Mouse (Mus musculus): ENCODE data around the gene Mpst. TPM values are rescaled to one million over a fixed set of nuclear protein-coding genes. Genes with fewer than 3 reads are reported as not detected.

The Mpst gene
- polyA plus RNA-seq, 1 experiment from 2014 or later, result 5.9 TPM

- H3K27me3 ChIP-seq (ENCODE audit: control insufficient read depth, insufficient read depth, low read depth, low read length), result no peaks in the 10 kb centered on the region
- H3K9me3 ChIP-seq (replicated peaks; ENCODE audit: control insufficient read depth, low read length), result no peaks in the 10 kb centered on the region
- H3K4me3 ChIP-seq (ENCODE audit: low read depth, low read length), result no peak overlapping the region
- peaks cover 27% of the 10 kb centered on the region for H3K4me1 ChIP-seq (ENCODE audit: control insufficient read depth, low read depth, low read length)
- no peak overlapping the region; the same call in 1 of the 2 replicates for H3K9ac ChIP-seq (ENCODE audit: low read depth, low read length)
- H3K4me2 ChIP-seq (ENCODE audit: low read depth, low read length), result no peak overlapping the region
- H3K27ac ChIP-seq (ENCODE audit: low read length), result peak overlapping the region; percentile 19; the same call in 1 of the 2 replicates
- 33% methylated on average over 6 of the region's 6 CpGs for whole genome bisulfite sequencing (ENCODE audit: insufficient replicate concordance)
- no peak for ATAC-seq (ENCODE audit: low read depth)
- H3K36me3 ChIP-seq (ENCODE audit: control insufficient read depth, insufficient read depth), result no peaks in the 10 kb centered on the region
Measured at GRCm38 (mm10) chr15:78449131-78449530, 42.9 kb downstream of the Mpst start.

GRCm38 (mm10) chr15:78449694-78450418 lies 43.6 kb downstream of the Mpst start:
- peak overlapping the region; percentile 22; the same call in 1 of the 2 replicates for H3K27ac ChIP-seq (ENCODE audit: low read length)
- no peaks in the 10 kb centered on the region for H3K36me3 ChIP-seq (ENCODE audit: control insufficient read depth, insufficient read depth)
- ATAC-seq (ENCODE audit: low read depth), result peak; percentile 32; the same call in 1 of the 2 replicates
- H3K4me3 ChIP-seq (ENCODE audit: low read depth, low read length), result no peak overlapping the region
- H3K4me1 ChIP-seq (ENCODE audit: control insufficient read depth, low read depth, low read length), result peaks cover 27% of the 10 kb centered on the region
- H3K9me3 ChIP-seq (replicated peaks; ENCODE audit: control insufficient read depth, low read length), result no peaks in the 10 kb centered on the region
- no peak overlapping the region for H3K9ac ChIP-seq (ENCODE audit: low read depth, low read length)
- H3K4me2 ChIP-seq (ENCODE audit: low read depth, low read length), result no peak overlapping the region
- H3K27me3 ChIP-seq (ENCODE audit: control insufficient read depth, insufficient read depth, low read depth, low read length), result no peaks in the 10 kb centered on the region
- 14% methylated on average over 7 of the region's 7 CpGs for WGBS (ENCODE audit: insufficient replicate concordance)

DNA sequence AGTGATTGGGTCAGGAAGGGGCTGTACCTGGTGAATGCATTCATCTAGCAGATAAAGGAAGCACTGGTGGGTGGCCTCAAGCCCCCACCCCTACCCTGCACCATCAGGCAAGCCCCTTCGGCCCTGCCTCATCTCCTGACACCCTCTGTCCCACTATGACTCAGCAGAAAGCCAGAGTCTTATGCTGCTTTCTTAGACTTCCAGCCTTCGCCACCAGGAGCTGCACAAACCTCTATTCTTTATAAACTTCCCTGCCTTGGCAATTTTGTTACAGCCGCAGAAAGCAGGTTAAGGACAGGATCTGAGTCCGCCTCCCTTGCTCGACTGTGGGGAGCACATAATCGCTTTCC lies 44.2 kb downstream of the Mpst start:
- no peak overlapping the region for H3K9ac ChIP-seq (ENCODE audit: low read depth, low read length)
- H3K9me3 ChIP-seq (replicated peaks; ENCODE audit: control insufficient read depth, low read length), result no peaks in the 10 kb centered on the region
- no peak overlapping the region for H3K27ac ChIP-seq (ENCODE audit: low read length)
- H3K36me3 ChIP-seq (ENCODE audit: control insufficient read depth, insufficient read depth), result no peaks in the 10 kb centered on the region
- H3K4me2 ChIP-seq (ENCODE audit: low read depth, low read length), result no peak overlapping the region
- no peak for ATAC-seq (ENCODE audit: low read depth)
- WGBS (ENCODE audit: insufficient replicate concordance), result 55% methylated on average over 6 of the region's 6 CpGs
- H3K27me3 ChIP-seq (ENCODE audit: control insufficient read depth, insufficient read depth, low read depth, low read length), result no peaks in the 10 kb centered on the region
- H3K4me1 ChIP-seq (ENCODE audit: control insufficient read depth, low read depth, low read length), result peaks cover 27% of the 10 kb centered on the region
- H3K4me3 ChIP-seq (ENCODE audit: low read depth, low read length), result no peak overlapping the region

- Histone ChIP-seq H3K9ac (ENCODE audit: low read depth, low read length) (no peak overlapping the region), H3K36me3 (ENCODE audit: control insufficient read depth, insufficient read depth) (no peaks in the 10 kb centered on the region), H3K27me3 (ENCODE audit: control insufficient read depth, insufficient read depth, low read depth, low read length) (no peaks in the 10 kb centered on the region), H3K4me2 (ENCODE audit: low read depth, low read length) (no peak overlapping the region), H3K9me3 (replicated peaks; ENCODE audit: control insufficient read depth, low read length) (no peaks in the 10 kb centered on the region), H3K4me3 (ENCODE audit: low read depth, low read length) (no peak overlapping the region), H3K27ac (ENCODE audit: low read length) (no peak overlapping the region), H3K4me1 (ENCODE audit: control insufficient read depth, low read depth, low read length) (peaks cover 28% of the 10 kb centered on the region)
- ATAC-seq (ENCODE audit: low read depth), result no peak
- WGBS (ENCODE audit: insufficient replicate concordance), result 54% methylated on average over 2 of the region's 2 CpGs
Measured at GRCm38 (mm10) chr15:78451201-78451600, 45.0 kb downstream of the Mpst start.

DNA sequence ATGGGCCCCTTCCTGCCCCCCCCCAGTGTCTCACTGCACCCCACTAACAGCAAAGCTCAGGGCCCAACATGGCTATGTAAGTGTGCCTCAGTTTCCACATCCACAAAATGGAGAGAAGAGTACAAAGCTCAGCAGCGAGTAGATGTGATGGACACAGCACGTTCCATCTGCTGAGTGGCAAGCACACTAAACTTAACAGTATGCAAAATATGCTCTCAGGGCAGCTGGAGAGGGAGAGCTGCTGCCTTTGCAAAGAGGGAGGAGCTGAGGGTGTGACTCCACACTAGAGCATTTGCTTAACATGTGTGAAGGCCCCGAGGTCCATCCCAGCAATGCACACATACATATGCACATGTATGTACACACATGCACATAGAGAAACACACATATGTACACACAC lies 46.7 kb downstream of the Mpst start:
- no peak overlapping the region for H3K4me3 ChIP-seq (ENCODE audit: low read depth, low read length)

GRCm38 (mm10) chr15:78455168-78455567 lies 49.0 kb downstream of the Mpst start:
- WGBS (ENCODE audit: insufficient replicate concordance), result 39% methylated on average over 4 of the region's 4 CpGs
- Histone ChIP-seq H3K4me1 (ENCODE audit: control insufficient read depth, low read depth, low read length) (peaks cover 7% of the 10 kb centered on the region), H3K27me3 (ENCODE audit: control insufficient read depth, insufficient read depth, low read depth, low read length) (no peaks in the 10 kb centered on the region), H3K9ac (ENCODE audit: low read depth, low read length) (no peak overlapping the region), H3K27ac (ENCODE audit: low read length) (no peak overlapping the region), H3K36me3 (ENCODE audit: control insufficient read depth, insufficient read depth) (no peaks in the 10 kb centered on the region), H3K4me2 (ENCODE audit: low read depth, low read length) (no peak overlapping the region), H3K4me3 (ENCODE audit: low read depth, low read length) (no peak overlapping the region), H3K9me3 (replicated peaks; ENCODE audit: control insufficient read depth, low read length) (no peaks in the 10 kb centered on the region)
- no peak for ATAC-seq (ENCODE audit: low read depth)

More for the DNA sequence above, 46.7 kb downstream of the Mpst start:
- H3K9me3 ChIP-seq (replicated peaks; ENCODE audit: control insufficient read depth, low read length), result no peaks in the 10 kb centered on the region
- no peaks in the 10 kb centered on the region for H3K27me3 ChIP-seq (ENCODE audit: control insufficient read depth, insufficient read depth, low read depth, low read length)
- no peak overlapping the region for H3K27ac ChIP-seq (ENCODE audit: low read length)
- ATAC-seq (ENCODE audit: low read depth), result no peak
- no peak overlapping the region for H3K9ac ChIP-seq (ENCODE audit: low read depth, low read length)
- no peak overlapping the region for H3K4me2 ChIP-seq (ENCODE audit: low read depth, low read length)
- H3K36me3 ChIP-seq (ENCODE audit: control insufficient read depth, insufficient read depth), result no peaks in the 10 kb centered on the region
- H3K4me1 ChIP-seq (ENCODE audit: control insufficient read depth, low read depth, low read length), result peaks cover 27% of the 10 kb centered on the region
- WGBS (ENCODE audit: insufficient replicate concordance), result 64% methylated on average over 3 of the region's 3 CpGs

DNA sequence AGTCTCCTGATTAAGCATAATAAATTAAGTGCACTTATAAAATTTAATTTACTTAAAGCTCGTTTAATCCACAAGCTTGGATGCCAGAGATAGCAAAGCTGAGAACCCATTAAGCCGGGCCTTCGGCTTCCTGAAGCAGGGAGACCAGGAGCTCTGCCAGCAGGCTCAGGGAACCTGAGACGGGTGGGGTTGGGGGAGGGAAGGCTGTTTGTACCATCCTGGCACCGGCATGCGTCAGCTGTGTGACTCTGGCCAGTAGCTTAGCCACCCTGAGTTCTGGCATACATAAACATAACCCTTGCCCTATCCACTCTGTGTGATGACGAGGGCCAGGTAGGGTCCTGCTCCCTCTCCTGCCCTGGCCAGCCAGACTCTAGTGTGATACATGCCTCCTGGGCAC lies 49.8 kb downstream of the Mpst start:
- ATAC-seq (ENCODE audit: low read depth), result 0 out of 2 replicates have a peak, but pooled peaks have one; percentile 36
- no peaks in the 10 kb centered on the region for H3K9me3 ChIP-seq (replicated peaks; ENCODE audit: control insufficient read depth, low read length)
- WGBS (ENCODE audit: insufficient replicate concordance), result 55% methylated on average over 7 of the region's 7 CpGs
- H3K4me1 ChIP-seq (ENCODE audit: control insufficient read depth, low read depth, low read length), result peaks cover 3% of the 10 kb centered on the region; the same call in 1 of the 2 replicates
- H3K9ac ChIP-seq (ENCODE audit: low read depth, low read length), result no peak overlapping the region
- H3K27me3 ChIP-seq (ENCODE audit: control insufficient read depth, insufficient read depth, low read depth, low read length), result no peaks in the 10 kb centered on the region
- no peak overlapping the region for H3K4me2 ChIP-seq (ENCODE audit: low read depth, low read length)
- no peak overlapping the region for H3K4me3 ChIP-seq (ENCODE audit: low read depth, low read length)
- H3K36me3 ChIP-seq (ENCODE audit: control insufficient read depth, insufficient read depth), result no peaks in the 10 kb centered on the region
- no peak overlapping the region for H3K27ac ChIP-seq (ENCODE audit: low read length)

GRCm38 (mm10) chr15:78457193-78457592 lies 51.0 kb downstream of the Mpst start:
- Histone ChIP-seq H3K9ac (ENCODE audit: low read depth, low read length) (no peak overlapping the region), H3K27me3 (ENCODE audit: control insufficient read depth, insufficient read depth, low read depth, low read length) (no peaks in the 10 kb centered on the region), H3K4me3 (ENCODE audit: low read depth, low read length) (no peak overlapping the region), H3K4me2 (ENCODE audit: low read depth, low read length) (no peak overlapping the region), H3K27ac (ENCODE audit: low read length) (no peak overlapping the region), H3K9me3 (replicated peaks; ENCODE audit: control insufficient read depth, low read length) (no peaks in the 10 kb centered on the region), H3K36me3 (ENCODE audit: control insufficient read depth, insufficient read depth) (no peaks in the 10 kb centered on the region), H3K4me1 (ENCODE audit: control insufficient read depth, low read depth, low read length) (peaks cover 3% of the 10 kb centered on the region; the same call in 1 of the 2 replicates)
- no peak for ATAC-seq (ENCODE audit: low read depth)
- WGBS (ENCODE audit: insufficient replicate concordance), result 54% methylated on average over 10 of the region's 10 CpGs

DNA sequence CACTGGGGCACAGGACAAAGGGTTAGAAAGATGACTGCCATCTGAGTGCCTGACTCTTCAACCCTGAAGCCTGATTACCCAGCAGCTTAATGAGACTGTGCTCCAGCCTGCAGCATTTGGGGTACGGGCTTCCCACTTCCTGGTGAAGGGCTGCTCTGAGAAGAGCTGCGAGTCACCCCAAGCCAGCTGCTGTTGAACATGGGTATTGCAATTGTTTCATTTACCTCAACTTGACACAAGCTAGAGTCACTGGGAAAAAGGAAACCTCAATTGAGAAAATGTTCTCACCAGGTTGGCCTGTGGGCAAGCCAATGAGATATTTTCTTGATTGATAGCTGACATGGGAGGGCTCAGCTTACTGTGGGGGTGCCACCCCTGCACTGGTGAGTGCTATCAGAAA lies 56.8 kb downstream of the Mpst start:
- Histone ChIP-seq H3K27ac (ENCODE audit: low read length) (no peak overlapping the region), H3K4me1 (ENCODE audit: control insufficient read depth, low read depth, low read length) (no peaks in the 10 kb centered on the region; the same call in 1 of the 2 replicates), H3K9me3 (replicated peaks; ENCODE audit: control insufficient read depth, low read length) (no peaks in the 10 kb centered on the region), H3K4me2 (ENCODE audit: low read depth, low read length) (no peak overlapping the region), H3K4me3 (ENCODE audit: low read depth, low read length) (no peak overlapping the region), H3K27me3 (ENCODE audit: control insufficient read depth, insufficient read depth, low read depth, low read length) (no peaks in the 10 kb centered on the region), H3K36me3 (ENCODE audit: control insufficient read depth, insufficient read depth) (no peaks in the 10 kb centered on the region), H3K9ac (ENCODE audit: low read depth, low read length) (no peak overlapping the region)
- no peak for ATAC-seq (ENCODE audit: low read depth)
- WGBS (ENCODE audit: insufficient replicate concordance), result 29% methylated on average over 2 of the region's 2 CpGs
